Mouse (Mus musculus): ENCODE measurements around the gene Zfp574.

DNA sequence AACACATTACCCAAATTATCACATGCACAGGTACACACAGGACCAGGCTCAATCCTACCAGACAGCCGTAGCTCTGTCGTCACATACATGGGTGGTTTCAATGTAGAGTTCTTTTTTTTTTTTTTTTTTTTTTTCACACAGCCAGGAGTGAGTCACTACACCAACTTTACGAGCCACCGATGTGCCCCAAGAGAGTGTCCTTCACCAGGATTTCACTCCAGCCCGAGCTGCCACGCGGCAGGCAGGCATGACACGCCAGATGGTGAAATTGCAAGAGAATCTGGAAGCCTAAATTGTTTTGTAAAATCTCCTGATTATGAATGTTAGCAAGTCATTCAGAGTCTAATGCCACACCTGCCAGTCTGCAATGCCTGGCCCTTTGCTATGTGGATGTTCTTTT is 25.0 kb upstream of the Zfp574 start:
- TF ChIP-seq POLR2A (IDR thresholded peaks at IDR 0.05; ENCODE audit: extremely low read depth, insufficient read depth, low read length) (no peak), CTCF (IDR thresholded peaks at IDR 0.05; ENCODE audit: extremely low read depth, insufficient read depth, low read length) (no peak)

Data from cortical plate, adult 2 months (tissue).